Mouse (Mus musculus) thymus, postnatal 10 days (tissue): ENCODE data around the gene Ajuba.
"Not testable (repeated sequence)": the region's sequence is repeated elsewhere in the genome, so short reads cannot be mapped to it uniquely, and the experiment has no call there.

Experiments used
- DNase-seq, 2 experiments: peaks; one replicate each; pipeline ENCODE4 v3.0.0; 2021; ENCODE audit warnings: low spot score in 2 of 2

Ajuba gene

GRCm38 (mm10) chr14:54577089-54577982 is at the start of gene Ajuba:
Gene Ajuba (minus strand): TSS chr14:54577558.
- peak; percentile 20 to 28 for DNase-seq

- no peak for DNase-seq
These were observed 47.6 kb upstream of the Ajuba start for GRCm38 (mm10) chr14:54624976-54625375.

- DNase-seq: no peak
These were observed 46.0 kb upstream of the Ajuba start for GRCm38 (mm10) chr14:54623334-54623733.

GRCm38 (mm10) chr14:54621133-54621532 is 43.8 kb upstream of the Ajuba start, which contains the start of gene Psmb11:
Gene Psmb11 (plus strand): TSS chr14:54621433.
- no peak for DNase-seq

GRCm38 (mm10) chr14:54617897-54618365 is 40.6 kb upstream of the Ajuba start, which contains the start of gene Psmb5:
Gene Psmb5 (minus strand): TSS chr14:54618022.
- DNase-seq: peak; percentile 80 to 85

- no peak for DNase-seq
These were observed 40.0 kb upstream of the Ajuba start for GRCm38 (mm10) chr14:54617152-54617896.

- DNase-seq: no peak
These were observed 39.0 kb upstream of the Ajuba start for GRCm38 (mm10) chr14:54616226-54616825.

- DNase-seq: not testable (repeated sequence)
These were observed 36.8 kb upstream of the Ajuba start for GRCm38 (mm10) chr14:54614130-54614529.

GRCm38 (mm10) chr14:54610648-54611047 is 33.3 kb upstream of the Ajuba start:
- no peak for DNase-seq

- peak in 1 of 2 experiments; percentile 44 for DNase-seq
These were observed 32.6 kb upstream of the Ajuba start for GRCm38 (mm10) chr14:54609962-54610361.

- DNase-seq: no peak
These were observed 31.9 kb upstream of the Ajuba start for GRCm38 (mm10) chr14:54609245-54609644.

- no peak for DNase-seq
These were observed 29.9 kb upstream of the Ajuba start for GRCm38 (mm10) chr14:54607226-54607625.

GRCm38 (mm10) chr14:54605752-54606321 is 28.5 kb upstream of the Ajuba start, which contains the start of gene 4931414P19Rik:
Gene 4931414P19Rik (minus strand): TSS chr14:54605993.
- peak; percentile 59 to 82 for DNase-seq

GRCm38 (mm10) chr14:54603686-54604085 is 26.3 kb upstream of the Ajuba start:
- no peak for DNase-seq

- DNase-seq: peak; percentile 92 to 96
These were observed 25.8 kb upstream of the Ajuba start for GRCm38 (mm10) chr14:54603038-54603654.

GRCm38 (mm10) chr14:54602613-54603012 is 25.3 kb upstream of the Ajuba start:
- DNase-seq: no peak

GRCm38 (mm10) chr14:54601601-54602000 is 24.2 kb upstream of the Ajuba start:
- no peak for DNase-seq

GRCm38 (mm10) chr14:54597084-54597483 is 19.7 kb upstream of the Ajuba start:
- DNase-seq: no peak

- no peak for DNase-seq
These were observed 17.5 kb upstream of the Ajuba start for GRCm38 (mm10) chr14:54594631-54595414.

GRCm38 (mm10) chr14:54594055-54594454 is 16.7 kb upstream of the Ajuba start:
- DNase-seq: no peak
